Mouse (Mus musculus) adipocyte (in vitro differentiated cells): Measurements from ENCODE around the gene Bloc1s6.
A peak's percentile ranks its signal among the peaks of the same experiment; 100 is the strongest.

Experiments used
- DNase-seq: peaks from one replicate; pipeline ENCODE4 v3.0.0-alpha.2; 2016; ENCODE audit warnings: low spot score

Bloc1s6 gene

DNA sequence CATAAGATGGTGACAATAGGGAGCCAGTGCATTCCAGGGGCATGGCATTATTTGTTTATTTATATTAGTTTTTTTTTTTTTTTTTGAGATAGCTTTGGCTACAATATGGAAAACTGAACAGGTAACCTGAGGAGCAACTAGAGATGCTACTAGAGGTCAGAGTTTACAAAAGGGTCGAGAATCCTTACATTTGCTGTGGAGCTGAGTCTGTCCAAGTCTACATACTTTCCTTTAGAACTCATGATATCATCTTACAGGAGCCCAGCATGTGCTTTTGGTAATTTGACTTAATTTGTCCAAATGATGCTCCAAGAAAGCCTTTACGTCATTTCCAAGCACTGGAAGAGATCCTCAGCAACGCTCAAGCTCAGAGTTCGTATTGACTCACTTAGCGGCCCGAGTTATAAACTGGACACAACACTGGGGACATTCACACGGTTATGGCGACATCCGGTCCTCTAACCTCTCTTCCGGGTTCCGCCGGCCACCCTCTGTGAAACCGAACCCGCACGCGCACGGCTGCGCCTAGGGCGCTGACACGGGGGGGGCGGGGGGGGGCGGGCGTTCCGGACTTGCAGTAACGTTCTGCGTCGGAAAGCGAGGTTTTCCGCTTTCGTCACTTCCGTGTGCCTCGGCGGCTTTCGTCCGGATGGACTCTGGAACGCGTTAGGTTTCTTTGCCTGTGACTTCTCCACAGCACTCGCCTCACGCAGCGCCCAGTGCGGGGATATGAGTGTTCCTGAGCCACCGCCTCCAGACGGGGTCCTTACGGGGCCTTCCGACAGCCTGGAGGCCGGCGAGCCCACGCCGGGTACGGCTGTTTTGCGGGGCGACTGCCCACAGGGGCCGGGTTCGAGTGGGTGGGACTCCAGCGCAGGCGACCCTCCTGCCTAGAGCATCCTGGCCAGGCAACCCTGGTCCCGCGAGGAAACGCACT is at the start of gene Bloc1s6:
Bloc1s6 (plus strand) TSS at position 610 of the 937 bp plus-strand sequence.
- DNase-seq = peak; percentile 96

- DNase-seq = no peak
Measured at GRCm38 (mm10) chr2:122697526-122697925, 40.8 kb upstream of the Bloc1s6 start.

DNA sequence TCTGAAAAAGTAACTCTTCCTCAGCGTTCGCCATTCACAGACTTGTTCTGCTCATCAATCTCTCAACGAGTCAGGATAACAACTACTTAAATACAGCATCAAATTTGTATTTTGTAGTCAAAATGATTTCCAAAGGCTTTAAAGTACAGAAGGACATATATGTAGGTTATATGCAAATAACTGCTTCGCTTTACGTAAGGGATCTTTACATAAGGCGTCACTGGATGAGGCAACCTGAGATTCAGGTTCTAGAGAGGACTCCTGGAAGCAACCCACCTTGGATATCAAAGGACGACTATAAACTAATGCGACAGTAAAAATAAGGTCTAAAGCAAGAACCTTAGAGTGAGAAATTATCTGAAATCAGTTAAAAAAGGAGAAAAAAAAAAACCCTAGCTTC is 37.3 kb upstream of the Bloc1s6 start:
- DNase-seq = no peak

- DNase-seq = no peak
Measured at GRCm38 (mm10) chr2:122701871-122702180, 36.5 kb upstream of the Bloc1s6 start.

DNA sequence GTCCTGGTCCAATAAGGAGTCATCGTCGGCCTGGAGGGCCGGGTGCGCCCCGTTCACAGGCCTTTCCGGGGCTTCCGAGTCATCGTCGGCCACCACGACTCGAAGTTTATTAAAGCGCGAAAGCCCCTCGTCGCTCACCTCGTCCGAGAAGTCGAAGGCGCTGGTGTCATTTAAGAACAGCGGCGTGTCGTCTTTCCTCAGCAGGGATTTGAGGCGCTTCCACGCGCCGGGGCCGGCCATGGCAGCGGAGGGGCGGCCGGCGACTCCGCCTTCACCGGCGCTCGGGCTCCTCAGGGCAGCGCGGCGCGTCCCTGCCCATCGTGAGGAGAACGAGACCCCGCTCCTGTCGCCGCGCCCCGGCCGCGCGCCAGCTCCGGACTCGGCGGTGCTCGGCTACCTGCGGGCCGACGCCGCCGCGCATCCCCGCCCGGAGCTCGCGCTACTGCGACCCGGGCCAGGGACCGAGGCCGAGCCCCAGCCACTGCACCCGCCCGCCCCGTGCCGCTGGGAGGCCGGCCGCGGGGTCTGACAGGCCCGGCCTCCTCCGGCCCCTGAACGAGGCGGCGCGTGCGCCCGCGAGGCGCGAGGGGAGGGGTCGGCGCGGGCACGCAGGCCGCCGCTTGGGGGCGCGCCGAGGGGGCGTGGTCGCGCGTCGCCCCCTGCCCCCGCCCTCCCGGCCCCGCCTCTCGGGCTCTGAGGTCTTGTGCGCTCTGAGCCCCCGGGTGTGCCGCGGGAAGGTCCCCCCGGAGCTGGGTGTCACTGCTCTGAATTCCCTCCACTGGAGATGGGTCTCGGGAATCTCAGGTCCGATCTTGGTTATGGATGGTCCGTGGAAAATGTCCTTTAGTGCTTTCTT is 35.9 kb upstream of the Bloc1s6 start, which contains the start of gene Slc30a4:
Slc30a4 (minus strand) TSS at position 483 of the 856 bp plus-strand sequence.
- DNase-seq = peak; percentile 70

DNA sequence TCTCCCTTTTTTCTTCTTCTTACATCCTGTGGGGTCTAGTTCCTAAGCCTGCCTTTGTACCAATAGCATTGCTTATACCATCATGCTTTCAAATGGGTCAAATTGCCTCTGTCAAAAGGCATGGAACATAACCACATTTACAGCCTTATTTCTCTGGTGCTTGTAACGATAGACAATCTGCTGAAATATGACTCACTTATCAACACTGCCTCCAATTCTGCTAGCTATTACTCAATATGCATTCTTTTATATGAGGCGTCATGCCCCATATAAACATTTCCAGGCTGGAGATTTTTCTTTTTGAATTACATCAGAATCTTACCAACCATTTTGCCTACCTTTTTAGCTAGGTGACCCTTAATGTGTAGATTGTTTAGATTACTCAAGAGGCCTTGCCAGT is 33.7 kb upstream of the Bloc1s6 start:
- DNase-seq = peak; percentile 29

- DNase-seq = no peak
Measured at GRCm38 (mm10) chr2:122708080-122708479, 30.2 kb upstream of the Bloc1s6 start.

- DNase-seq = no peak
Measured at GRCm38 (mm10) chr2:122709156-122709555, 29.1 kb upstream of the Bloc1s6 start.

DNA sequence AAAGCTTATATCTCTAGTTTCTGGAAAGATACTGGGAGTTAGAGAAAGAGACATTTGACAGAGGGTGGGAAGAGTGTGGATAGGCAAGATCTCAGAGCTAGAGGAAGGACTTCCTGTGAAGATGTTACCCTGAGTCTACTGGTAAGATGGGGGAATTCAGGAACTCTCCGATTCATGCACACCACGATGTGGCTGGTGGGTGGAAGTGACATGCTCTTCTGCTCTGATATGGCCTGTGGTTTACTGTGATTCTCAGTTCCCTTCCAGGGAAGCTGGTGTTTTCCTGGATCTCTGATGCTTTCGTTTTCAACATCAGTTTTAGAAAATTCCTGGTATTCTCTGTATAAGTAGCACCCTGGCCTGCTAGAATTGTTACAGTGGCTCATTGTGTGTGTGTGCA is 26.4 kb upstream of the Bloc1s6 start:
- DNase-seq = no peak

DNA sequence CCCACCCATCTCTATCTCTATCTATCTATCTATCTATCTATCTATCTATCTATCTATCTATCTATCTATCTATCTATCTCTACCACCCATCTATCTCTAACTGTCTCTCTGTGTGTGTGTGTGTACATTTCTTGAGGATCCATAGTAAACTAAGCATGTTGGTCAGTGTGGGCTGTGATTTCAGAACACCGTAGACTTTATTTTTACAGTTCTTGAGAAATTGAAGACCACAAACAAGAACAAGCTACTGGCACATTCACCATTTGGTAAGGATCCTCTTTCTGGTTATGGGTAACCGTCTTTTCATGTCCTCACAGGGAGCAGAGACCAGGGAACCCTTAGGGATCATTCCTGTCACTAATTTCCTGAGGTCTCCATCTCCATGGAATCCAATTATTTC is 25.5 kb upstream of the Bloc1s6 start:
- DNase-seq = no peak

DNA sequence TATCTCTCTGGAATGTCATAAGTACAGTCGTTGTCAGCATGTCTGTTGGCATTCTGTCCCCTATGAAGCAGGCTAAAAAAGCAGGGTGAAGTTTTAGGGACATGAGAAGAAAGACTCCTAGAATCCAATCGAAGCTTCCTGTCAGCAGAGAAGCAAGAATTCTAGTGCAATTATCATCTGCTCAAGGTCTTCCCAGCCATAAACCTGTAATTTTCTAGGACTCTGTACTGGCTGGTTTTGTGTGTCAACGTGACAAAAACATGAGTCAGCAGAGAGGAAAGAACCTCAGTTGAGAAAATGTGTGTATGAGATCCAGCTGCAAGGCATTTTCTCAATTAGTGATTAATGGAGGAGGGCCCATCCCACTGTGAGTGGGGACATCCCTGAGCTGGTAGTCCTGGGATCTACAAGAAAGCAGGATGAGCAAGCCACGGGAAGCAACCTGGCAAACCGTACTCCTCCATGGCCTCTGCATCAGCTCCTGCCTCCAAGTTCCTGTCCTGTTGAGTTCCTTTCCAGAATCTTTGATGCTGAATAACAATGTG is 23.1 kb upstream of the Bloc1s6 start:
- no peak for DNase-seq

GRCm38 (mm10) chr2:122716301-122716842 is 21.9 kb upstream of the Bloc1s6 start:
- DNase-seq = no peak

DNA sequence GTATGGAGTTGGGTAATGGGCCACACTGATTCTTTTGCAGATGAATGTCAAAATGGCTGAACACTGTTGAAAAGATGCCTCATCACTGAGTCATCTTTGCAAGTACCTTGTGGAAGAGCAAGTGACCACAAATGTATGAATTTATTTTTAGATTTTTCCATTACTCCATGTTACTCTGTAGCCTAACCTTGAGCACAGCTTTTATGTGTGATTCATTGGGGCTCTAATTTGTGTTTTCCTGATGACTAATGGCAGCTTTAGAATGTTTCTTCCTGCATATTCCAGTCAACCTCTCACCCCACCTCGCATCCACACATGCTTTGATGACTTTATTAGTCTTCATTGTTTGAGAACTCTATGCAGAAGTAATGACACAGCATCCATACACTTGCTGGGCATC is 19.1 kb upstream of the Bloc1s6 start:
- DNase-seq = no peak

DNA sequence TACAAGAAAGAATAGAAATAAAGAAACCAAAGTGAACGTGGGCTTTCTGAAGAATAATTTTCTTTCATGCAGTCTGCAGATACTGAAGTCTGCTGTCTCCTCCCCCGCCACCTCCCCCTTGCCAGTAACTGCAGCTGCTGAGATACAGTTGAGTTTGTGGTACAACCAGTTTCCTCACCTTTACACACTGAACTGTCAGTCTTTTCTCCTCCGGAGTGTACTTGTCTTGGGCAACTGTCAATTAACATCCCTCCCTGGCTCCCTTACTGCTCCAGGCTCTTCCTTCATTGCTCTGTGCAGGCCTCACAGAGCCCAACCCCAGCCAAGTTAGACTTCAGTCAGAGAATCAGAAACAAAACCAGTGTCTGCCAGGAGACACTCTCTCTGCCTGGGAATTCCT is 17.7 kb upstream of the Bloc1s6 start:
- DNase-seq = no peak

DNA sequence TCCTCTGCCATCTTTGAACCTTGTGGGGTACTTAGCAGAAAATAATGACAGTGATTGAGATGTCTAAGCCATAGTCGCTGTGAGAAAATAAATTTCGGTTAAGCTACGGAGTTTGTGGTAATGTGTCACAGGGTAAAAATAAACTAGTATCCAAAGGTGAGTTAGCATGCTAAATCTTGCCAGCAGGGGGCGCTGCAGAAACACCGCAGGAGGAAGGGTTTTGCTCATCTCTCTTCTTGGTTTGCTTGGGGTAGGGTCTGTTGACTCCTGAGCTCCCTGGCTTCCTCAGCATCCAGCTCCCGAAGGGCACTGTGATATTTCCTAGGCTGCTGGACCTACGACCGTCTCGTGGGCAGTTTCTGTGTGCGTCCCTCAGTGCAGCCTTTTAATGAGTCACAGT is 12.7 kb upstream of the Bloc1s6 start:
- no peak for DNase-seq

GRCm38 (mm10) chr2:122731456-122731855 is 6.8 kb upstream of the Bloc1s6 start:
- peak; percentile 23 for DNase-seq

DNA sequence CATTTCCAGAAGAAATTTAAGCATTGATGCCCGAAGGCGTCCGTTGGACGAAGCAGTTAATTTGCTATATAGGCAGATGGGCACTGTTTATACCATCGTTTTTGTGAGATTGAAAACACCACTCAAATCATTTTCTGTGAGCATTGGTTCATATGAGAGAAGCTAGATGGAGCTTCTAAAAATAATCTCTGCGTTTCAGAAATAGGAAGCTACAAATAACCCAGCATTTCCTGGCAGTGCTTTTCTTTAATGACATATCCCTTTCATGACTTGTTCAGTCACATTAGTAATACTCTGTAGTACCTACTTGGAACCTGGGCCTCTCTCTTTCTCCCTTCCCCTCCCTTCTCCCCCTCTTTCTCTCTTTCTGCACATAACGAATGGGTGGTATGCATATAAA is 720 bp downstream of the Bloc1s6 start:
- DNase-seq = peak; percentile 43

DNA sequence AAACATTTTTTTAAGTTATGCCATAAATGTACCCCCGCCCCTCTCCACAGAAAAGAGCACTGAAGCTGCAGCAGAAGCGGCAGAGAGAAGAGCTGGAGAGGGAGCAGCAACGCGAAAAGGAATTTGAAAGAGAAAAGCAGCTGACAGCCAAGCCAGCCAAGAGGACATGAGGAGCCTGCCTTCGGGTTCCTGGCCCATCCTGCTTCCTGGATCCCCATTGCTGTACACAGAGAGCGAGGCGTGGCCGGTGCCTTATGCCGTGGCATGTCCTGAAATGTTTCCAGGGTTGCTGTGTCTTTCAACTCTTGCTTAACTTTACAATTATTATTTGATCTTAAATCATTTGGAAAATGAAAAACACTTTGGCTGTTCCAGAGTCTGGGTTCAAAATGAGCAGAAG is 8.2 kb downstream of the Bloc1s6 start:
- no peak for DNase-seq

GRCm38 (mm10) chr2:122753739-122754343 is 15.5 kb downstream of the Bloc1s6 start:
- peak; percentile 71 for DNase-seq

GRCm38 (mm10) chr2:122759791-122760190 is 21.5 kb downstream of the Bloc1s6 start:
- DNase-seq = no peak

DNA sequence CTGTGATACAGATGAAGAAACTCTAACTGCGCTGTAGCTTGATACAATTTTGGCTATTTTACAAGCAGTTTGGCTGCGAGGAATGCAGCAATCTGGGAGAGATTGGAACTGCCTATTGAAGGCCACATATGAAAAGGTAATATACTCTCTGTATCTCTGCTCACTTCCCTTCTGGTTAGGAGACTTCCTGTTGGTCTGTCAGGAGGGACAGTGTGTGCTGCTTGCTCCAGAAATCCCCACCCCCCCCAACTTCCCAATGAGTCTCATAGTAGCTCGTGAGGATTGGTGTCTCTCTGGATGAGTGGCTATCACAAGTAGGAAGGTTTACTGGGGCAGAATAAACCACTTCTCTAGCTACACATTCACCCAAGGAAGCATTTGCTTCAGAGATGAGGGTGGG is 24.7 kb downstream of the Bloc1s6 start:
- DNase-seq = no peak

GRCm38 (mm10) chr2:122764526-122764925 is 26.2 kb downstream of the Bloc1s6 start:
- DNase-seq = peak; percentile 22
